Mouse (Mus musculus) adrenal gland, postnatal 36 days (tissue): Measurements from ENCODE around the gene Mgme1. TPM values are rescaled to one million over a fixed set of nuclear protein-coding genes. Genes with fewer than 3 reads are reported as not detected.
A peak's percentile ranks its signal among the peaks of the same experiment; 100 is the strongest.

Experiments used
- DNase-seq, 2 experiments: peaks; one replicate each; pipeline ENCODE4 v3.0.0; 2021; ENCODE audit warnings: mixed read lengths in 1 of 2
- total RNA-seq, 2 experiments: library from RNA; stranded (reverse); gene quantifications; 2 replicates each; pipeline ENCODE4 v1.2.3; 2021

Mgme1 gene
- total RNA-seq, 2 experiments from 2014 or later = 20.4 to 21.7 TPM

- DNase-seq = peak in 1 of 2 experiments; percentile 13
Observed at GRCm38 (mm10) chr2:144305721-144306294, 35.3 kb downstream of the Mgme1 start.

GRCm38 (mm10) chr2:144308561-144308960 is 38.1 kb downstream of the Mgme1 start:
- DNase-seq = no peak

- DNase-seq = no peak
Observed at GRCm38 (mm10) chr2:144310273-144310672, 39.8 kb downstream of the Mgme1 start.

GRCm38 (mm10) chr2:144311372-144311771 is 40.9 kb downstream of the Mgme1 start:
- DNase-seq = no peak

GRCm38 (mm10) chr2:144324218-144324617 is 53.8 kb downstream of the Mgme1 start:
- DNase-seq = no peak

- no peak for DNase-seq
Observed at GRCm38 (mm10) chr2:144329451-144329850, 59.0 kb downstream of the Mgme1 start.

- no peak for DNase-seq
Observed at GRCm38 (mm10) chr2:144329937-144330336, 59.5 kb downstream of the Mgme1 start.

- peak in 1 of 2 experiments; percentile 10 for DNase-seq
Observed at GRCm38 (mm10) chr2:144330352-144330959, 60.0 kb downstream of the Mgme1 start.

Other genes with a start within 250 kb of the Mgme1 start
- not detected for gene Banf2, start 237.6 kb upstream of the Mgme1 start, total RNA-seq
- 100 to 1,000 TPM in 1 of 2 experiments, 10 to 100 TPM in 1; 93.4 to 105 TPM for gene Snx5, start 243 bp downstream of the Mgme1 start, total RNA-seq
- gene Ovol2, start 61.5 kb downstream of the Mgme1 start, total RNA-seq = not detected
- 10 to 100 TPM; 21.4 to 29.6 TPM for gene Kat14, start 98.3 kb downstream of the Mgme1 start, total RNA-seq
- gene Pet117, start 98.3 kb downstream of the Mgme1 start, total RNA-seq = 1 to 10 TPM; 3.2 to 6.4 TPM